Mouse (Mus musculus) heart, embryonic 16.5 days (tissue): ENCODE data around the gene Myh6. TPM values are rescaled to one million over a fixed set of nuclear protein-coding genes. Genes with fewer than 3 reads are reported as not detected.
A peak's percentile ranks its signal among the peaks of the same experiment; 100 is the strongest.

ENCODE experiments used
- ATAC-seq: fragments of 200-750 bp; cut with Nextera tagmentation; replicated peaks from 2 replicates; pipeline ENCODE4 v1.8.0; 2017; ENCODE audit warnings: moderate number of reproducible peaks; ENCODE audit not compliant: insufficient read depth, low FRiP score; ENCODE audit errors: extremely low read depth
- H3K27ac ChIP-seq: fragments of 300-500 bp; sonication (generic); 2 replicates; pipeline ENCODE4 v1.5.1; 2014; ENCODE audit warnings: mild to moderate bottlenecking, low read length, control low read depth, moderate library complexity
- H3K27me3 ChIP-seq: fragments of 300-500 bp; sonication (generic); 2 replicates; pipeline ENCODE4 v1.6.1; 2014; ENCODE audit warnings: low read length, mixed read lengths; ENCODE audit not compliant: control insufficient read depth, insufficient read depth
- H3K36me3 ChIP-seq: fragments of 300-500 bp; sonication (generic); 2 replicates; pipeline ENCODE4 v1.6.1; 2014; ENCODE audit not compliant: control insufficient read depth, insufficient read depth
- H3K4me1 ChIP-seq: fragments of 300-500 bp; sonication (generic); 2 replicates; pipeline ENCODE4 v1.6.1; 2014; ENCODE audit warnings: low read length, mixed read lengths; ENCODE audit not compliant: control insufficient read depth, insufficient read depth
- H3K4me2 ChIP-seq: fragments of 300-500 bp; sonication (generic); 2 replicates; pipeline ENCODE4 v1.6.1; 2014; ENCODE audit warnings: low read depth, mild to moderate bottlenecking, control low read depth, low read length
- H3K4me3 ChIP-seq: fragments of 300-500 bp; sonication (generic); 2 replicates; pipeline ENCODE4 v1.5.1; 2014; ENCODE audit warnings: mild to moderate bottlenecking, control low read depth, low read length
- H3K9ac ChIP-seq: fragments of 300-500 bp; sonication (generic); 2 replicates; pipeline ENCODE4 v1.6.1; 2014; ENCODE audit warnings: low read length, control low read depth
- H3K9me3 ChIP-seq: fragments of 300-500 bp; sonication (generic); replicated peaks from 2 replicates; pipeline ENCODE4 v1.6.1; 2016; ENCODE audit warnings: low read length; ENCODE audit not compliant: control insufficient read depth
- WGBS: fragments of 180-500 bp; shearing (Covaris S2); extraction: QIAGEN DNeasy Blood & Tissue Kit; methylation state at CpG from one replicate; pipeline ENCODE4 v1.1.7; 2014; 5-methylcytosine and 5-hydroxymethylcytosine counted together
- polyA plus RNA-seq: library from polyadenylated mRNA; unstranded; fragments of >200 nt; fragmentation: Nextera tagmentation; extraction: Ambion mirVana; gene quantifications from 2 replicates; pipeline ENCODE4 v1.2.1, GENCODE M21; 2015

The Myh6 gene
- polyA plus RNA-seq, 1 experiment from 2014 or later: 2,585 TPM

GRCm38 (mm10) chr14:54944939-54945338, 21.8 kb downstream of the Myh6 start:
- H3K4me2 ChIP-seq: no peak overlapping the region
- ATAC-seq: no peak
- H3K27me3 ChIP-seq: no peaks in the 10 kb centered on the region; the same call in 1 of the 2 replicates
- no peak overlapping the region for H3K4me3 ChIP-seq
- H3K4me1 ChIP-seq: peaks cover 4% of the 10 kb centered on the region; the same call in 1 of the 2 replicates
- 58% methylated on average over 2 of the region's 2 CpGs for WGBS
- H3K36me3 ChIP-seq: peaks cover 36% of the 10 kb centered on the region
- no peaks in the 10 kb centered on the region for H3K9me3 ChIP-seq
- H3K27ac ChIP-seq: no peak overlapping the region
- H3K9ac ChIP-seq: no peak overlapping the region

DNA sequence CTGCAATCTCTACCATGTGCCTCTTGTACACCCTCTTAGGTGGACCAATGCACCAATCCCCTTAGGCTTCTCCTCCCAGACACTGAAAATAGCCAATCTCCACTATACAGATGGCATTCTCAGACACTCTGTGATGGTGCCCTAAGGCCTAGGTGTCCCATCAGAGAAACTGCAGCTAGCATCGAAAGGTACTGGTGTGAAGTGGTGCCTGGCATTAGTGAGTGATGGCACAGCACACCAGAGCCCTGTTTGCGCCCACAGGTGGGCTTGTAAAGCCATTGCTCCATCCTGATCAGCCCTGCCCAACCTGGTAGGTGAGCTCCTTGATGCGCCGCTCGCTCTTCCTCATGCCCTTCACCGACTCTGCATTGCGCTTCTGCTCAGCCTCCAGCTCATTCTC, 22.8 kb downstream of the Myh6 start:
- H3K9ac ChIP-seq: no peak overlapping the region
- H3K4me3 ChIP-seq: no peak overlapping the region
- peaks cover 4% of the 10 kb centered on the region; the same call in 1 of the 2 replicates for H3K4me1 ChIP-seq
- no peak overlapping the region for H3K27ac ChIP-seq
- H3K4me2 ChIP-seq: no peak overlapping the region
- peaks cover 34% of the 10 kb centered on the region for H3K36me3 ChIP-seq
- 89% methylated on average over 7 of the region's 7 CpGs for WGBS
- no peaks in the 10 kb centered on the region for H3K9me3 ChIP-seq
- ATAC-seq: no peak
- no peaks in the 10 kb centered on the region for H3K27me3 ChIP-seq

GRCm38 (mm10) chr14:54942479-54942878, 24.2 kb downstream of the Myh6 start:
- ATAC-seq: no peak
- Histone ChIP-seq H3K4me1 (no peaks in the 10 kb centered on the region), H3K27ac (no peak overlapping the region), H3K27me3 (no peaks in the 10 kb centered on the region), H3K9me3 (no peaks in the 10 kb centered on the region), H3K36me3 (peaks cover 26% of the 10 kb centered on the region), H3K4me2 (no peak overlapping the region), H3K9ac (no peak overlapping the region), H3K4me3 (no peak overlapping the region)
- WGBS: 74% methylated on average over 8 of the region's 8 CpGs

DNA sequence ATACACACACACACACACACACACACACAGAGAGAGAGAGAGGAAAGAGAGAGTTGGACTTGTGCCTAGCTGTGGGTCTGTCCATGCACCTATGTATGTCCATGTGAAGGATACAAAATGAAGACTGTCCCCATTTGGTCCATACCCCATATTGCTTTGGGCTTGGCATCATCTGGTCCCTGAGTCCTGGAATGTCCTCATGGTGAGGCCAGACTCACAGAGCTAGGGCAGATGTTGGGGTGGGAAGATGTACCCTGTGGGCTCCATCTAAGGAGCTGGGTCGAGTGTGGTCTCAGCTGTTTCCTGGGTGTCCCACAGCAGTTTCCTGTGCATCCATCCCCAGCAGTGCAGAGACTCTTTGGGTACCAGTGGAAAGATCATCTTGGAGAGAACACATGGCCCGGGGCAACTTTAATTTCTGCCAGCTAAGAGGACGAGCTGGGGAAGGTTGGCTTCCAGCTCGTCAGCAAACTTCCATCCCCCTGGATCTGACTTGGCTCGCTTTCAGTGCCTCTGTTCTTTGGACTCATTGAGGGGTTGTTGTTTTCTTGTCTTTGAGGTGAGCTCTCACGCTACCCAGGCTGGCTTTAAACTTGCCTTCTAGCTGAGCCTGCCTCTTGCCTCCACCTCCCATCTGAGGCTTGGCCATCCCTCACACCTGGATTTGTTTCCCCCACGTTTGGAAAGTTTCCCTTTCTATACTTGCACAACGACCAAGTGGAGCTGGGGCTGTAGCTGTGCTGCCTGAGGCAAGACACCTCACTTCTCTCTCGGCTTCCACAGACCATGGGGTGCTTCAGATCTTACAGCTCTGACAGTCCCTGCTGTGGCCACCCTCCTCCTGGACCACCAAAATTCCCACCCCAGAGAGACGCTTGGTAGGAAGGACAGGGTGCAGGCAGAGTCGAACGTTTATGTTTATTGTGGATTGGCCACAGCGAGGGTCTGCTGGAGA, 25.4 kb downstream of the Myh6 start:
- H3K27me3 ChIP-seq: no peaks in the 10 kb centered on the region
- no peak overlapping the region for H3K4me3 ChIP-seq
- no peak overlapping the region for H3K27ac ChIP-seq
- H3K4me1 ChIP-seq: no peaks in the 10 kb centered on the region; the same call in 1 of the 2 replicates
- H3K9ac ChIP-seq: no peak overlapping the region
- no peak overlapping the region for H3K4me2 ChIP-seq
- peaks cover 24% of the 10 kb centered on the region for H3K36me3 ChIP-seq
- no peak for ATAC-seq
- H3K9me3 ChIP-seq: no peaks in the 10 kb centered on the region
- WGBS: 48% methylated on average over 13 of the region's 13 CpGs

DNA sequence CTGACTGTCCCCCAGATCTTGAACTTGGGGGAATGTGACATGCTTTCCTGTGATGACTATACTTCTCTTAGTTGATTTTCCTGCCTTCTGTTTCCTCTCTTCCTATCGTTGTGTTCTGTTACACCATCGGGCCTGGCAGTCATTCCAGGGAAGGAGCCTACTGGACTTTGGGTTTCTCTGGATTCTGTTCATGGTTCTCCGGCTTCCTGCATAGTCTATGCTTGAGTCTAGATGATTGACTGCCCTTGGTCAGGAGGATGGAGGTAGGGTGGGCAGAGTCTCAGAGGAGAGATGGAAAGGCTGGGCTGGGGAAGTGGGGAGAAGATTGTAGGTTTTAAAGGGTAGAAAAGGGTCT, 26.6 kb downstream of the Myh6 start:
- Histone ChIP-seq H3K36me3 (peaks cover 15% of the 10 kb centered on the region), H3K4me2 (no peak overlapping the region), H3K4me1 (no peaks in the 10 kb centered on the region; the same call in 1 of the 2 replicates), H3K27ac (peak overlapping the region; percentile 69), H3K9ac (no peak overlapping the region), H3K9me3 (no peaks in the 10 kb centered on the region), H3K27me3 (no peaks in the 10 kb centered on the region), H3K4me3 (no peak overlapping the region)
- ATAC-seq: no peak
- WGBS: 47% methylated on average over 3 of the region's 3 CpGs

GRCm38 (mm10) chr14:54939434-54940175, 27.1 kb downstream of the Myh6 start:
- WGBS: 36% methylated on average over 12 of the region's 12 CpGs
- Histone ChIP-seq H3K9ac (no peak overlapping the region), H3K4me2 (no peak overlapping the region), H3K36me3 (peaks cover 14% of the 10 kb centered on the region), H3K27ac (peak overlapping the region; percentile 69), H3K4me1 (no peaks in the 10 kb centered on the region; the same call in 1 of the 2 replicates), H3K9me3 (no peaks in the 10 kb centered on the region), H3K27me3 (no peaks in the 10 kb centered on the region), H3K4me3 (no peak overlapping the region)
- peak; percentile 24; the same call in 1 of the 2 replicates for ATAC-seq

DNA sequence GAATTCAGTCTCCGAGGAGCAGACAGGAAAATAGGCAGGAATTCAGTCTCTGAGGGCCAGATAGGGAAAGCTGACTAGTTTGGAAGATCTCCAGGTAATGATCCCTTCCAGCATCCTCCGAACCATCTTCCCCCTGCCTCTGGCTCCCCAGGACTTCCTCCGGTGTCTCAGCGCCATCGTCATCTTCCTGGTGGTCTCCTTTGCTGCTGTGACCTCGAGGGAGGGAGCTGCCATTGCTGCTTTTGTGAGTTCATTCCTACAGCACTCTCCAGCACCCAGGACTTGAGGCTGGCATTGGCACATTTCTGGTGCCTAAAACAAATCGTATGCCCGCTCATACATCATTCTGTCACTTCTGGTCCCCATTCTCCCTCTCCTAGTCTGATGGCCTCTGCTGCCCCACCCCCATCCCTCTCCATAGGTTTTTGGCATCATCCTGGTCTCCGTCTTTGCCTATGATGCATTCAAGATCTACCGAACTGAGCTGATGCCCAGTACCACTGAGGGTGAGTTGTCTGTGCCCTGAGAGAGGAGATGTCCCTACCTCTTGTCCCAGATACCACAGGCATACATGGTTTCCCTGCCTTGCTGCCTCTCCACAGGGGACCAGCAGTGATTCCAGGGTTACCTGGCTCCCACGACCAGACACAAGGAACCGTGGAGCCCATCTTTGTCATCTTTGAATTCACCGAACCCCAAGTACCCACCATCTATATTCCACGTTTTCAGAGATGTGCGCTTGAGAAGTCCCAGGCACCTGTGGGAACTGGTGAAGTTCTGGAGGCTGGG, 28.1 kb downstream of the Myh6 start:
- H3K27ac ChIP-seq: no peak overlapping the region
- H3K9me3 ChIP-seq: no peaks in the 10 kb centered on the region
- whole genome bisulfite sequencing: 55% methylated on average over 15 of the region's 15 CpGs
- H3K4me2 ChIP-seq: no peak overlapping the region
- ATAC-seq: no peak
- H3K9ac ChIP-seq: no peak overlapping the region
- H3K4me1 ChIP-seq: no peaks in the 10 kb centered on the region; the same call in 1 of the 2 replicates
- no peaks in the 10 kb centered on the region for H3K27me3 ChIP-seq
- peaks cover 10% of the 10 kb centered on the region for H3K36me3 ChIP-seq
- no peak overlapping the region for H3K4me3 ChIP-seq

- Histone ChIP-seq H3K27ac (0 out of 2 replicates have a peak overlapping the region, but pooled peaks have one; percentile 16), H3K9ac (no peak overlapping the region), H3K36me3 (peaks cover 4% of the 10 kb centered on the region; the same call in 1 of the 2 replicates), H3K9me3 (no peaks in the 10 kb centered on the region), H3K4me3 (no peak overlapping the region), H3K4me2 (no peak overlapping the region), H3K27me3 (no peaks in the 10 kb centered on the region), H3K4me1 (peaks cover 3% of the 10 kb centered on the region; the same call in 1 of the 2 replicates)
- ATAC-seq: 0 out of 2 replicates have a peak, but pooled peaks have one; percentile 5
- WGBS: 68% methylated on average over 16 of the region's 16 CpGs
Measured at GRCm38 (mm10) chr14:54937361-54938182, 29.2 kb downstream of the Myh6 start.
